Mouse (Mus musculus): ENCODE measurements at regions not wholly inside any gene's neighbourhood (a gene's known extent, or its start where the extent isn't known, plus 50 kb on each side); places are given as distances from the start of the nearest gene placed in this dataset.

DNA sequence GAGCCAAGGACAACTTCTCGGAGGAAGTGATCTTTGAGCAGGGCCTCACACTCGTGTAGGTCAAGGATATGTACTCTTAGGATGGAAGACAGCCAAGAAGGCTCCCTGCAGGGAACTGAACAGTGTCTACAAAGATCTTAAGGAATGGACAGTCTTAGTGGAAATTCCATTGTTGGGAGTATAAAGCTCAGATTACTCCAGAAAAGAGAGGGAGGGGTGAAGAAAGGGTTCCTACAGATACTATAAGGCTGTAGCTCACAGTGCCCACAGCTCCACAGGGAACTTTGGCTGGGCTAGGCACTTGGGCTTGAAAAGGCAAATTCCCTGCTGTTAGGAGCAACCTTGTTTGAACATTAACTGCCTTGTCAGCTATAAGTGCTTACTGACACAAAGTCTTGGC lies 85.6 kb upstream of the Slc1a4 start:
- Histone ChIP-seq H3K4me3 (ENCODE audit: low read length) (no peak overlapping the region), H3K9me3 (ENCODE audit: control insufficient read depth, low read length) (peaks cover 30% of the 10 kb centered on the region), H3K4me2 (replicated peaks; ENCODE audit: low read depth, low read length) (no peak overlapping the region), H3K36me3 (ENCODE audit: control insufficient read depth, insufficient read depth, low read length) (no peaks in the 10 kb centered on the region), H3K4me1 (ENCODE audit: control insufficient read depth, insufficient read depth, low read length) (no peaks in the 10 kb centered on the region), H3K9ac (ENCODE audit: low read depth, low read length) (no peak overlapping the region), H3K27ac (ENCODE audit: low read depth, low read length) (no peak overlapping the region), H3K27me3 (ENCODE audit: control insufficient read depth, insufficient read depth, low read length) (no peaks in the 10 kb centered on the region)
- 74% methylated on average over 2 of the region's 2 CpGs for WGBS
- ATAC-seq (ENCODE audit: low FRiP score, low TSS enrichment), result no peak

DNA sequence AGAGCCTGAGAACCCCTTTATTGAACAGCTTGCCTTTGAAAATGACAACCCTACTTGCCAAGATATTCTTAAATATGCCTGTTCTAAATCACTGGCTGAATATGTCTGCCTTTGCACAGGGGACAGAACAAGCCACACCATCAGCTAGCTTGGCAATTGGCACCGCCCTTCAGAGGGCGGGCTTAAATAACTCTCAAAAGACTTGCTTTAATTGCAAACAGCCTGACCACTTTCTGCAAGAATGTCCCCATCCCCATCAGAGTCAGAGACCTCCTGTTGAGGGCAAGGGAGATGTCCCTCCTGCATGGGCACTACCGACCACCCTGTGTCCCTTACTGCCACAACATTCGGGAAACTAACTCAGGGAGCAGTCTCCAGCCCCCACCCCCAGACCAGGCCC lies 88.4 kb upstream of the Slc1a4 start:
- Histone ChIP-seq H3K4me2 (replicated peaks; ENCODE audit: low read depth, low read length) (no peak overlapping the region), H3K4me1 (ENCODE audit: control insufficient read depth, insufficient read depth, low read length) (no peaks in the 10 kb centered on the region), H3K9me3 (ENCODE audit: control insufficient read depth, low read length) (peaks cover 17% of the 10 kb centered on the region), H3K4me3 (ENCODE audit: low read length) (no peak overlapping the region), H3K9ac (ENCODE audit: low read depth, low read length) (no peak overlapping the region), H3K36me3 (ENCODE audit: control insufficient read depth, insufficient read depth, low read length) (no peaks in the 10 kb centered on the region), H3K27me3 (ENCODE audit: control insufficient read depth, insufficient read depth, low read length) (no peaks in the 10 kb centered on the region), H3K27ac (ENCODE audit: low read depth, low read length) (no peak overlapping the region)
- WGBS, result 86% methylated on average over 4 of the region's 4 CpGs
- no peak for ATAC-seq (ENCODE audit: low FRiP score, low TSS enrichment)

- Histone ChIP-seq H3K36me3 (ENCODE audit: control insufficient read depth, insufficient read depth, low read length) (no peaks in the 10 kb centered on the region), H3K4me3 (ENCODE audit: low read length) (no peak overlapping the region), H3K27me3 (ENCODE audit: control insufficient read depth, insufficient read depth, low read length) (no peaks in the 10 kb centered on the region), H3K9me3 (ENCODE audit: control insufficient read depth, low read length) (no peaks in the 10 kb centered on the region), H3K4me2 (replicated peaks; ENCODE audit: low read depth, low read length) (no peak overlapping the region), H3K27ac (ENCODE audit: low read depth, low read length) (no peak overlapping the region), H3K9ac (ENCODE audit: low read depth, low read length) (no peak overlapping the region), H3K4me1 (ENCODE audit: control insufficient read depth, insufficient read depth, low read length) (no peaks in the 10 kb centered on the region)
- ATAC-seq (ENCODE audit: low FRiP score, low TSS enrichment), result no peak
- WGBS, result 64% methylated on average over 9 of the region's 9 CpGs
Measured at GRCm38 (mm10) chr11:20436057-20436456, 103.5 kb upstream of the Slc1a4 start.

- ATAC-seq (ENCODE audit: low FRiP score, low TSS enrichment), result no peak
Measured at GRCm38 (mm10) chr11:20442476-20442875, 100.6 kb upstream of the Sertad2 start.

DNA sequence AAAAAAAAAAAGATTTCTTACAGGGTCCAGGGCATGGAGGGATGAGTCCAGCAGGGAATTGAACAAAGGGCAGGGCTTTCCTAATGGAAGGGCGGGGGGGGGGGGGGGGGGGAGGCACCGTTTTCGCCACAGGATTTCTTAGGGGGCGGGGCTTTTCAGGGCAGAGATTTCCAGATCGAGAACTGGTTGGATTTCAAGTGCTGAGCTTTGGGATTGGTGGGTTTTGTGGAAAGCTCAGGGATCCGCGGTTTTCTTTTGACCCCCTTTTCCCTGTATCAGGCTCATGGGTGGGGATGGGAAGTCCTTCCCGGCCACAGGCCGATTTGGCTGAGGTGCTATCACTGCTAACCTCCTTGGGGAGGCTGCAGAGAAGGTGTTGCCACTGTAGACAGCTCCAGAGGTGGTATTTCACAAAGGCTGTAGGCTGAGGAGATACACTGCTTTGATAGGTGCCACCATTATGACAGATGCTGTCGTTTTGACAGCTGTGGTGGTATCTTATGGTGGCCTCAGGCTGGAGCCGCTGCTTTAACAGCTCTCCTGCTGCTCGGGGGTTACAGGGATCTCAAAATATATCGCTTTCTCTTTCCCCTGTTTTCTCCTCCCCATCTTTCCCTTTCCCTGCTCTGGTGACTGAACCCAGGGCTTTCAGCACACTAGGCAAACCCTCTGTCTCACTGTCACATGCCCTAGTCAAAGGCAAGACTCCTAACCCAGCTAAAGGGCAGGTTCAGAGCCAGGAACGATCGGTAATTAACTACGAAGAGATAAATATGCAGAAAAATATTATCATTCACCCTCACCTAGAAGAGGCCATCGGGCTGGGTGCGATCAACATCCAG lies 97.8 kb upstream of the Sertad2 start:
- Histone ChIP-seq H3K4me2 (replicated peaks; ENCODE audit: low read depth, low read length) (peak overlapping the region; percentile 55), H3K4me1 (ENCODE audit: control insufficient read depth, insufficient read depth, low read length) (0 out of 2 replicates have a peak, but pooled peaks cover 3% of the 10 kb centered on the region), H3K4me3 (ENCODE audit: low read length) (peak overlapping the region; percentile 20), H3K27ac (ENCODE audit: low read depth, low read length) (no peak overlapping the region), H3K9me3 (ENCODE audit: control insufficient read depth, low read length) (no peaks in the 10 kb centered on the region), H3K36me3 (ENCODE audit: control insufficient read depth, insufficient read depth, low read length) (no peaks in the 10 kb centered on the region), H3K9ac (ENCODE audit: low read depth, low read length) (peak overlapping the region; percentile 7; the same call in 1 of the 2 replicates), H3K27me3 (ENCODE audit: control insufficient read depth, insufficient read depth, low read length) (no peaks in the 10 kb centered on the region)
- peak; percentile 33; the same call in 1 of the 2 replicates for ATAC-seq (ENCODE audit: low FRiP score, low TSS enrichment)
- WGBS, result 13% methylated on average over 18 of the region's 18 CpGs

More at GRCm38 (mm10) chr11:20442476-20442875, 100.6 kb upstream of the Sertad2 start:
- Histone ChIP-seq H3K36me3 (ENCODE audit: control insufficient read depth, insufficient read depth, low read length) (no peaks in the 10 kb centered on the region), H3K27me3 (ENCODE audit: control insufficient read depth, insufficient read depth, low read length) (no peaks in the 10 kb centered on the region), H3K9ac (ENCODE audit: low read depth, low read length) (no peak overlapping the region), H3K4me1 (ENCODE audit: control insufficient read depth, insufficient read depth, low read length) (0 out of 2 replicates have a peak, but pooled peaks cover 3% of the 10 kb centered on the region), H3K9me3 (ENCODE audit: control insufficient read depth, low read length) (no peaks in the 10 kb centered on the region), H3K4me3 (ENCODE audit: low read length) (no peak overlapping the region), H3K27ac (ENCODE audit: low read depth, low read length) (no peak overlapping the region), H3K4me2 (replicated peaks; ENCODE audit: low read depth, low read length) (no peak overlapping the region)
- WGBS, result 36% methylated on average over 4 of the region's 4 CpGs

- H3K4me2 ChIP-seq (replicated peaks; ENCODE audit: low read depth, low read length), result peak overlapping the region; percentile 55
- H3K9ac ChIP-seq (ENCODE audit: low read depth, low read length), result peak overlapping the region; percentile 7; the same call in 1 of the 2 replicates
- H3K27me3 ChIP-seq (ENCODE audit: control insufficient read depth, insufficient read depth, low read length), result no peaks in the 10 kb centered on the region
- no peaks in the 10 kb centered on the region for H3K9me3 ChIP-seq (ENCODE audit: control insufficient read depth, low read length)
- H3K27ac ChIP-seq (ENCODE audit: low read depth, low read length), result no peak overlapping the region
- peak overlapping the region; percentile 20 for H3K4me3 ChIP-seq (ENCODE audit: low read length)
- no peaks in the 10 kb centered on the region for H3K36me3 ChIP-seq (ENCODE audit: control insufficient read depth, insufficient read depth, low read length)
- 4% methylated on average over 6 of the region's 6 CpGs for WGBS
- ATAC-seq (ENCODE audit: low FRiP score, low TSS enrichment), result peak; percentile 70
- 0 out of 2 replicates have a peak, but pooled peaks cover 3% of the 10 kb centered on the region for H3K4me1 ChIP-seq (ENCODE audit: control insufficient read depth, insufficient read depth, low read length)
Measured at GRCm38 (mm10) chr11:20445903-20446264, 97.2 kb upstream of the Sertad2 start.

DNA sequence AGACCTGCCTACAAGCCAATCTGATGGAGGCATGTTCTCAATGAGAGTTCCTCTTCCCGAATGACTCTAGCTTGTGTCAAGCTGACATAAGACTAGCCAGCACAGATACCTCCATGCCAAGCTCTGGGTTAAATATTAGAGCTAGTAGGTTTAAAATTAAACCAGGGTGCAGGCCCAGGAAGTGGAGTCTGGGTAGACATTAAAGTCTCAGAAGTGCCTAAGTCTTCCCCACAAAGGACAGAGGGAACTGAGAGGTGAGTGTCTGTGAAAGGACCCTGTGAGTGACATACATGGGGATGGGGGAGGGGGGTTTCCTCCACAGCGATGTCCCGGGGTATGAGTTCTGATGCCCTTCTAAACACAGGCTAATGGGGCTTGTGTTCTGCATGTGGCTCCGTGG lies 90.2 kb upstream of the Sertad2 start:
- 76% methylated on average over 4 of the region's 4 CpGs for WGBS
- no peaks in the 10 kb centered on the region for H3K36me3 ChIP-seq (ENCODE audit: control insufficient read depth, insufficient read depth, low read length)
- H3K4me1 ChIP-seq (ENCODE audit: control insufficient read depth, insufficient read depth, low read length), result no peaks in the 10 kb centered on the region
- H3K9ac ChIP-seq (ENCODE audit: low read depth, low read length), result no peak overlapping the region
- H3K27ac ChIP-seq (ENCODE audit: low read depth, low read length), result no peak overlapping the region; the same call in 1 of the 2 replicates
- H3K9me3 ChIP-seq (ENCODE audit: control insufficient read depth, low read length), result no peaks in the 10 kb centered on the region
- H3K4me2 ChIP-seq (replicated peaks; ENCODE audit: low read depth, low read length), result 0 out of 2 replicates have a peak overlapping the region, but pooled peaks have one; percentile 1
- H3K27me3 ChIP-seq (ENCODE audit: control insufficient read depth, insufficient read depth, low read length), result no peaks in the 10 kb centered on the region
- H3K4me3 ChIP-seq (ENCODE audit: low read length), result no peak overlapping the region
- ATAC-seq (ENCODE audit: low FRiP score, low TSS enrichment), result 0 out of 2 replicates have a peak, but pooled peaks have one; percentile 7

DNA sequence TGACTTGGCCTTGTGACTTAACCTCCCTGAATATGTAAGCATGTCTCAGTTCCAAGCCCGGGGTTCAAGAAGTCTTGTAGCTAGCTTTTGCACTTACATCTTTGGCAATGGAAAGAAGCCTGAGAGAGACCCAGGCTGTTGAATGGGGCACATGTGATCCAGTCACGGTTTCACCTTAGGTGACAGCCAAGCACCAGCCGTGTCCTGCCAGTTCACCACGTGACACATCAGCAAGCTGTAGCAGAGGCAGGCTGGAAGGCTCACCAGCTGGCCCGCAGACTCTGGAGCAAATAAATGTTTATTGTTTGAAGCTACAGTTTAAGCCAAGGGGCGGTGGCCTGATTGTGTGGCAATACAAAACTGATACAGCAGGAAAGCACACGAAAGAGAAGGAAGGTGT lies 89.3 kb upstream of the Sertad2 start:
- Histone ChIP-seq H3K4me2 (replicated peaks; ENCODE audit: low read depth, low read length) (no peak overlapping the region), H3K27me3 (ENCODE audit: control insufficient read depth, insufficient read depth, low read length) (no peaks in the 10 kb centered on the region), H3K27ac (ENCODE audit: low read depth, low read length) (no peak overlapping the region), H3K4me1 (ENCODE audit: control insufficient read depth, insufficient read depth, low read length) (no peaks in the 10 kb centered on the region), H3K9me3 (ENCODE audit: control insufficient read depth, low read length) (no peaks in the 10 kb centered on the region), H3K36me3 (ENCODE audit: control insufficient read depth, insufficient read depth, low read length) (no peaks in the 10 kb centered on the region), H3K9ac (ENCODE audit: low read depth, low read length) (no peak overlapping the region), H3K4me3 (ENCODE audit: low read length) (no peak overlapping the region)
- ATAC-seq (ENCODE audit: low FRiP score, low TSS enrichment), result no peak
- WGBS, result 82% methylated on average over 7 of the region's 7 CpGs

DNA sequence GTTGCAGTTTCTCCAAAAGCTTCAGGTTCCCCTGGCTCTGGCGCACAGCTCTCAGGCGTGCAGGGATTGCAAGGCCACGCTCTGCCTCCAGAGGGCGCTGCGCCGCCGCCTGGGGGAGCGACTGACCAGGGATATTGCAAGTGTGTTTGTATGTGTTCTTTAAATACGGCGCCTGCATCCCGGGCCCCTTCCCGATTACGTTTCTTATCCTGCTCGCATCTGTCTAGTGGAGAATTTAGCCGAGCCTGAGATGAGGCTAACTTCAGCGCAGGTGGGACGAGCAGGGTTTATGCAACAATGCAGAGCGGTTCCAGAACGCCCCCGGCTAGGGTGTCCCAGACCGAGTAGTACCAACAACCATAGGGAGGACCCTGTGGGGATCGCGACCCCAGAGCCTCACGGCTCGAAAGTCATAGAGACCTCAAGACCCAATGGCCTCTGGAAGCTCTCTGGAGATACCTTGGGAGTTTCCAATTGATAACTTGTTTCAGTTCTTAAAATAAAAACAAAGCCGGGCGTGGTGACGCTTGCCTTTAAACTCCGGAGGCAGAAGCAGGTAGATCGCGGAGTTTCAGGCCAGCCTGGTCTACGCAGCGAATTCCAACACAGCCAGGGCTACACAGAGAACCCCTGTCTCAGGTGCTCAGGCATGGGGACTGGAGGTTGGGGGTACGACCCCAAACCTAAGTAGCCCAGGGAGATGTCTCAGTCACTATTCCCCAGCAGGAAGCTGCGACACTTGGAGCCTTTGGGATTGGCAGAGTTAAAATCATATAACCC lies 87.8 kb upstream of the Sertad2 start:
- peak; percentile 80 for ATAC-seq (ENCODE audit: low FRiP score, low TSS enrichment)
- Histone ChIP-seq H3K27me3 (ENCODE audit: control insufficient read depth, insufficient read depth, low read length) (no peaks in the 10 kb centered on the region), H3K36me3 (ENCODE audit: control insufficient read depth, insufficient read depth, low read length) (no peaks in the 10 kb centered on the region), H3K4me3 (ENCODE audit: low read length) (peak overlapping the region; percentile 58), H3K4me2 (replicated peaks; ENCODE audit: low read depth, low read length) (peak overlapping the region; percentile 94), H3K9me3 (ENCODE audit: control insufficient read depth, low read length) (no peaks in the 10 kb centered on the region), H3K4me1 (ENCODE audit: control insufficient read depth, insufficient read depth, low read length) (no peaks in the 10 kb centered on the region), H3K27ac (ENCODE audit: low read depth, low read length) (no peak overlapping the region), H3K9ac (ENCODE audit: low read depth, low read length) (peak overlapping the region; percentile 50)
- under 1% methylated on average over 35 of the region's 35 CpGs for WGBS
